Mouse (Mus musculus): ENCODE data around the gene Mylk.

DNA sequence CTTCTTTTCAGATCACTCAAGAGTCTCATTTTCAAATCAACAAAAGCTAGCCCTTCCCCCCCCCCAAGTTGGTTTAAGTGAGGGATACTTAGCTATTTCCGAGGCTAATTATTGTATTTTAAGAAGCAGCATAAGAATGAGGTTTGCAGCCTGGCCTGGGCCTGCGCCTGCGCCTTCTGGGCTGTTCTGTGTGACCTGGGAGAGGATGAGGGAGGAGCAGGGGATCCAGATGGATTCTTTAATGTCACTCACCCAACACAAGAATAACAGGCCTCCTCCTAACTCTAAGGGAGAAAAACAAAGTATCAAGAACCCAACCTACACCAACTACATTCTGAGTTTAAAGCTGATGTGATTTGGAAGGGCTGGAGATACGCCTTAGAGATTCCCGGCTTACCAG lies 214.3 kb downstream of the Mylk start:
- TF ChIP-seq FLI1 (IDR thresholded peaks at IDR 0.05; ENCODE audit: low read length) = no peak
- TF ChIP-seq GATA1 (IDR thresholded peaks at IDR 0.05; ENCODE audit: borderline replicate concordance, low read length) = no peak

Measured in megakaryocyte, embryonic 14.5 days (primary cell).